Mouse (Mus musculus) embryo, embryonic 9.5 days (tissue): ENCODE data around the gene Lcn10.
"Not testable (repeated sequence)": the region's sequence is repeated elsewhere in the genome, so short reads cannot be mapped to it uniquely, and the experiment has no call there.

Experiments used
- DNase-seq: peaks from one replicate; pipeline ENCODE4 v3.0.0-alpha.2; 2017; ENCODE audit errors: extremely low spot score

Gene Lcn10

GRCm38 (mm10) chr2:25706643-25707481, 24.3 kb downstream of the Lcn10 start, which contains the start of gene Bmyc:
TSS of gene Bmyc (plus strand) at chr2:25706739.
- DNase-seq = peak; percentile 88

DNA sequence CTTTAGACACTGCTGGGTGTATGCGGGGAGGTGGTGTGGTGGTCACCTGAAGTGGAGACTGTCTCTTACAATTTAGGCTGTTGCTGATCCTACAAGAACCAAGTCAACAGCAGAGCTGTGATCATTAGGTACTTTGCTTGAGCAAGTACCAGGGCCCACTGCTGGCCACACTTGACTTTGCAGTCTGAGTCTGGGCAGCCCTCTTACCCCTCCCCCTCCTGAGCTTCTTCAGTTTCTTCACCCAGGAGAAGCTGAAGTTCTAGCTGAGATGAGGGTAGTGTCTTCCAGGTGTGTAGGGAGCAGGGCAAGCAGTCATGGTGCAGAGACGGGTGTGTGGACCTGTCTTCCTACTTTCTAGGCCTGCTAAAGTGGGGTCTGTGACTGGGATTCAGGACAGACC, 25.6 kb downstream of the Lcn10 start:
- DNase-seq = peak; percentile 34

DNA sequence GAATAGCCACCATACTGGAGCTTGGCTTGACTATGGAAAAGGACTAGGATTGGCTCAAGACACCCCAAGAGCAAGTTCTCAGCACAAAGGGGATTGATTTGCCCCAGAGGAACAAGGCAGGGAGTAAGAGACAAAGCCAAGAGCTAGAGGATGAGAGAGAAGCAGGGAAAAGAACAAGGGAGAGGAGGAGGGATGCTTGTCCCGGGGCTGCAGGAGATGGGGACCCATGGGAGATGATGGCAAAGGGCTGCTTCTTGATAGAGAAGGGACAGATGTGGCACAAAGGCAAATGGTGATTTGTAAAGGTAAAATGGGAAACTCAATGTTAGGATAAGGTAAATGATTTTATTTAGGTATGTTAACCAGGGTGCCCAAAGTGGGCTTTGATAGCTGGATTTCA, 26.5 kb downstream of the Lcn10 start:
- not testable (repeated sequence) for DNase-seq

GRCm38 (mm10) chr2:25709791-25710190, 27.3 kb downstream of the Lcn10 start:
- DNase-seq = not testable (repeated sequence)

GRCm38 (mm10) chr2:25711641-25712040, 29.1 kb downstream of the Lcn10 start:
- DNase-seq = not testable (repeated sequence)

DNA sequence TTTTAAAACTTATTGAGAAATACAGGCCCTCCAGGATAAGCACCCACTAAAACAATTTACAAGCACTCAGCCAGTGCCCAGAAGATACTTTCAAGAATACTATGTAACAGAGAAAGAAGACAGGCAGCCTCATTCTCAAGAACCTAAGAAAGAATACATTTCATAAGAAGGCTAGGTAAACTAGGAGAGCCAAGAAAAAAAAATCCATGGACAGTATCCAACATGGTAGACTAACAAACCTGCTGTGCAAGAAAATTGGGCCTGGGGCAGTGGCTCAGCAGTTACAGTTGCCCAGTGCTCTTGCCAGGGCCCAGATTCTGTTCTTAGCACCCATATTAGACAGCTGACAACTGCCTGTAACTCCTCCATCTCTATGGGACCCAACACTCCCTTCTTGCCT, 34.7 kb downstream of the Lcn10 start:
- DNase-seq = no peak

DNA sequence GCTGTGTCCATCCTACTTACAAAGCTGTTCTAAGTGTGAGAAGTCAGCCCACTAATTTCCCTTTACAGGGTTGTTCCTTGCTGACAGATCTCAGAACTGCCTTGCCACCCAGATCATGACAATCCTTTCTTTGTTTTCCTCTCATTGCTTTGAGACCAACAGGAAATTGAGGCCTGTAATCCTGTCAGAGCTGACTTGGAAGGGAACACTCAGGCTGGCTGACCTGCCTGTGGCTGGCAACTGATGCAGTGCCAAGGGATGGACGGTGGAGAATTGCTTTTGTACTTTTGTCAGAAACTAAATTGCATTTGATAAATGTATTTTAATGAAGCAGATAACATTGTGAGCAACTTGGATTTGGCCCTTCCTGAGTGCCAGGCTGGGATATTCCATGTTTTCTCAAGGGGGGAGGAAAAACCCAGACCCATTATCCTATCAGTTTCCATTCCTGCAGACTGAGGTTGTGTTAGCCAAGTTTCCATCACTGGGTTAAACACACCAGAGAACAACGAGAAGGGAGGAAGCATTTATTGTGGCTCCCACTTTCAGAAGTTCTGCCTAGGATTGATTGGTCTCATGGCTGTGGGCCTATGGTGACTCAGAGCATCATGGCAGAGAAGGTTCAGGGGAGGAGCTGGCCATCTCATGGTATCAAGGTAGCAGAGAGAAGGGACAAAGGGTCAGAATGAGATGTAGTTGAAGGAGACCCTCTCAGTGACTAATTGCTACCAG, 50.8 kb downstream of the Lcn10 start:
- no peak for DNase-seq
